In genomic region chr6:99538194-99538941, GRCm38 (mm10) we compare ENCODE assay signal across 21 mouse cellular contexts. TPM values are rescaled to one million over a fixed set of nuclear protein-coding genes. Genes with fewer than 3 reads are reported as not detected.
A peak's percentile ranks its signal among the peaks of the same experiment; 100 is the strongest.
DNase-seq lines count a peak whose midpoint lies in the region; ATAC-seq and TF ChIP-seq lines count a peak whose summit lies in the region.
"Had no signal": no experiment of that assay in that cellular context is flagged by ENCODE, and none has a peak within 500 bp of the region (broad histone marks: within the 10 kb centered on the region; RNA-seq: fewer than 3 reads in every experiment).

No protein-coding gene starts in this region.

- no peaks in the 10 kb centered on the region for H3K9me3 ChIP-seq in embryonic facial prominence, embryonic 14.5 days (ENCODE audit: control insufficient read depth, low read length)
- H3K9me3 ChIP-seq in embryonic facial prominence, embryonic 10.5 days, result no peaks in the 10 kb centered on the region
- no peaks in the 10 kb centered on the region for H3K9me3 ChIP-seq in intestine, embryonic 16.5 days (ENCODE audit: control insufficient read depth, low read length)
- H3K9me3 ChIP-seq in intestine, postnatal 0 days (ENCODE audit: control insufficient read depth), result no peaks in the 10 kb centered on the region
- no peaks in the 10 kb centered on the region for H3K9me3 ChIP-seq in lung, postnatal 0 days (ENCODE audit: low read length)
- no peaks in the 10 kb centered on the region for H3K9me3 ChIP-seq in stomach, embryonic 16.5 days (replicated peaks; ENCODE audit: control insufficient read depth, low read length)
- H3K9me3 ChIP-seq: embryonic facial prominence, embryonic 13.5 days; forebrain, embryonic 13.5 days; heart, embryonic 15.5 days; hindbrain, embryonic 10.5 days had no signal

- H3K4me1 ChIP-seq in embryonic facial prominence, embryonic 14.5 days (ENCODE audit: control insufficient read depth, insufficient read depth, low read length), result 0 out of 2 replicates have a peak, but pooled peaks cover 3% of the 10 kb centered on the region
- peaks cover 22% of the 10 kb centered on the region for H3K4me1 ChIP-seq in embryonic facial prominence, embryonic 10.5 days
- H3K4me1 ChIP-seq in intestine, embryonic 16.5 days (ENCODE audit: control insufficient read depth, insufficient read depth, low read length), result peaks cover 2% of the 10 kb centered on the region; the same call in 1 of the 2 replicates
- H3K4me1 ChIP-seq in intestine, postnatal 0 days (replicated peaks; ENCODE audit: control insufficient read depth, insufficient read depth, low read length), result no peaks in the 10 kb centered on the region
- H3K4me1 ChIP-seq in lung, postnatal 0 days (ENCODE audit: insufficient read depth, low read depth, low read length), result peaks cover 3% of the 10 kb centered on the region; the same call in 1 of the 2 replicates
- peaks cover 6% of the 10 kb centered on the region; the same call in 1 of the 2 replicates for H3K4me1 ChIP-seq in stomach, embryonic 16.5 days (ENCODE audit: control insufficient read depth, insufficient read depth, low read length)
- H3K4me1 ChIP-seq: forebrain, embryonic 13.5 days had no signal

- no peak overlapping the region for H3K9ac ChIP-seq in embryonic facial prominence, embryonic 14.5 days (ENCODE audit: low read depth, low read length)
- H3K9ac ChIP-seq in intestine, embryonic 16.5 days (ENCODE audit: low read depth, low read length), result no peak overlapping the region
- no peak overlapping the region for H3K9ac ChIP-seq in intestine, postnatal 0 days (ENCODE audit: low read depth, low read length)
- H3K9ac ChIP-seq in lung, postnatal 0 days (replicated peaks; ENCODE audit: low read depth), result no peak overlapping the region
- no peak overlapping the region for H3K9ac ChIP-seq in stomach, embryonic 16.5 days (ENCODE audit: low read length)
- H3K9ac ChIP-seq: embryonic facial prominence, embryonic 13.5 days; forebrain, embryonic 13.5 days; forebrain, postnatal 0 days; heart, embryonic 15.5 days; hindbrain, embryonic 14.5 days had no signal

- 68% methylated on average over 17 of the region's 17 CpGs for WGBS in embryonic facial prominence, embryonic 14.5 days
- WGBS in embryonic facial prominence, embryonic 10.5 days, result 88% methylated on average over 17 of the region's 17 CpGs
- 64% methylated on average over 17 of the region's 17 CpGs for WGBS in intestine, embryonic 16.5 days
- 64% methylated on average over 17 of the region's 17 CpGs for WGBS in intestine, postnatal 0 days
- 47% methylated on average over 17 of the region's 17 CpGs for WGBS in lung, postnatal 0 days
- 53% methylated on average over 17 of the region's 17 CpGs for WGBS in stomach, embryonic 16.5 days

- no peaks in the 10 kb centered on the region for H3K36me3 ChIP-seq in embryonic facial prominence, embryonic 14.5 days (ENCODE audit: control insufficient read depth, insufficient read depth, low read length)
- H3K36me3 ChIP-seq in embryonic facial prominence, embryonic 10.5 days (replicated peaks), result no peaks in the 10 kb centered on the region
- no peaks in the 10 kb centered on the region for H3K36me3 ChIP-seq in intestine, embryonic 16.5 days (ENCODE audit: control insufficient read depth, insufficient read depth, low read length)
- H3K36me3 ChIP-seq in intestine, postnatal 0 days (ENCODE audit: control insufficient read depth, insufficient read depth), result no peaks in the 10 kb centered on the region
- no peaks in the 10 kb centered on the region for H3K36me3 ChIP-seq in lung, postnatal 0 days (ENCODE audit: insufficient read depth, low read length)
- no peaks in the 10 kb centered on the region for H3K36me3 ChIP-seq in stomach, embryonic 16.5 days (ENCODE audit: control insufficient read depth, insufficient read depth, low read length)
- H3K36me3 ChIP-seq: embryonic facial prominence, embryonic 13.5 days; heart, embryonic 15.5 days; hindbrain, embryonic 10.5 days had no signal

- no peak overlapping the region for H3K4me3 ChIP-seq in embryonic facial prominence, embryonic 14.5 days (ENCODE audit: low read depth, low read length)
- H3K4me3 ChIP-seq in embryonic facial prominence, embryonic 10.5 days, result no peak overlapping the region
- no peak overlapping the region for H3K4me3 ChIP-seq in intestine, embryonic 16.5 days (ENCODE audit: low read length)
- no peak overlapping the region for H3K4me3 ChIP-seq in intestine, postnatal 0 days (ENCODE audit: low read depth, low read length)
- no peak overlapping the region for H3K4me3 ChIP-seq in lung, postnatal 0 days (ENCODE audit: low read depth, low read length)
- no peak overlapping the region for H3K4me3 ChIP-seq in stomach, embryonic 16.5 days (replicated peaks; ENCODE audit: low read length)
- H3K4me3 ChIP-seq: embryonic facial prominence, embryonic 13.5 days; forebrain, embryonic 13.5 days; heart, embryonic 15.5 days; hindbrain, embryonic 10.5 days had no signal

- peak; percentile 34 for DNase-seq in embryonic facial prominence, embryonic 14.5 days (ENCODE audit: low spot score)
- DNase-seq in embryonic facial prominence, embryonic 10.5 days (ENCODE audit: low spot score), result no peak
- peak; percentile 46 for DNase-seq in lung, postnatal 0 days (ENCODE audit: low spot score)
- DNase-seq in lung, adult 18-20 months, result no peak
- no peak for DNase-seq in cerebellum, postnatal 25 days
- DNase-seq: adrenal gland, postnatal 10 days; cerebellum, adult 11 months; cerebellum, adult 8-10 months; cerebellum, postnatal 14 days; forebrain, postnatal 0 days; gastrocnemius, postnatal 14 days; heart, postnatal 14 days had no signal

- no peak overlapping the region for H3K4me2 ChIP-seq in embryonic facial prominence, embryonic 14.5 days (ENCODE audit: low read depth, low read length)
- H3K4me2 ChIP-seq in intestine, embryonic 16.5 days (ENCODE audit: low read depth, low read length), result no peak overlapping the region
- H3K4me2 ChIP-seq in intestine, postnatal 0 days (replicated peaks; ENCODE audit: low read depth), result no peak overlapping the region
- no peak overlapping the region for H3K4me2 ChIP-seq in lung, postnatal 0 days (replicated peaks; ENCODE audit: low read depth, low read length)
- H3K4me2 ChIP-seq in stomach, embryonic 16.5 days (ENCODE audit: low read depth, low read length), result no peak overlapping the region
- H3K4me2 ChIP-seq: embryonic facial prominence, embryonic 13.5 days; forebrain, embryonic 13.5 days; heart, embryonic 11.5 days; heart, embryonic 15.5 days; hindbrain, embryonic 14.5 days had no signal

- no peak for TF ChIP-seq CTCF in intestine, postnatal 0 days (IDR thresholded peaks at IDR 0.05; ENCODE audit: low read depth)
- peak; percentile 24; the same call in 1 of the 2 replicates for TF ChIP-seq CTCF in lung, postnatal 0 days (IDR thresholded peaks at IDR 0.05)

- TF ChIP-seq EP300 in lung, postnatal 0 days (IDR thresholded peaks at IDR 0.05), result no peak

- H3K27ac ChIP-seq in embryonic facial prominence, embryonic 14.5 days (replicated peaks; ENCODE audit: low read depth, low read length), result no peak overlapping the region
- no peak overlapping the region for H3K27ac ChIP-seq in embryonic facial prominence, embryonic 10.5 days (replicated peaks)
- peak overlapping the region; percentile 39 for H3K27ac ChIP-seq in intestine, embryonic 16.5 days (ENCODE audit: low read length)
- no peak overlapping the region for H3K27ac ChIP-seq in intestine, postnatal 0 days (ENCODE audit: low read depth, low read length)
- no peak overlapping the region for H3K27ac ChIP-seq in lung, postnatal 0 days (ENCODE audit: low read length)
- H3K27ac ChIP-seq in stomach, embryonic 16.5 days (ENCODE audit: low read length), result 0 out of 2 replicates have a peak overlapping the region, but pooled peaks have one; percentile 0
- H3K27ac ChIP-seq: embryonic facial prominence, embryonic 13.5 days; forebrain, embryonic 13.5 days; heart, embryonic 15.5 days; hindbrain, embryonic 10.5 days; hindbrain, embryonic 14.5 days had no signal

- no peak for ATAC-seq in embryonic facial prominence, embryonic 14.5 days (ENCODE audit: low read depth)
- ATAC-seq in intestine, embryonic 16.5 days, result peak; percentile 18; the same call in 1 of the 2 replicates
- no peak for ATAC-seq in intestine, postnatal 0 days
- ATAC-seq in lung, postnatal 0 days, result peak; percentile 52
- peak; percentile 33; the same call in 1 of the 2 replicates for ATAC-seq in stomach, embryonic 16.5 days (ENCODE audit: insufficient read depth, low FRiP score)
- ATAC-seq: forebrain, embryonic 13.5 days; forebrain, postnatal 0 days had no signal

- H3K27me3 ChIP-seq in embryonic facial prominence, embryonic 14.5 days (replicated peaks; ENCODE audit: control insufficient read depth, insufficient read depth, low read length), result no peaks in the 10 kb centered on the region
- no peaks in the 10 kb centered on the region for H3K27me3 ChIP-seq in embryonic facial prominence, embryonic 10.5 days (replicated peaks; ENCODE audit: low read depth, poor library complexity, severe bottlenecking)
- H3K27me3 ChIP-seq in intestine, embryonic 16.5 days (replicated peaks; ENCODE audit: control insufficient read depth, insufficient read depth, low read length), result no peaks in the 10 kb centered on the region
- H3K27me3 ChIP-seq in intestine, postnatal 0 days (replicated peaks; ENCODE audit: control insufficient read depth, insufficient read depth, low read length), result no peaks in the 10 kb centered on the region
- H3K27me3 ChIP-seq in lung, postnatal 0 days (replicated peaks; ENCODE audit: insufficient read depth, low read length), result no peaks in the 10 kb centered on the region
- no peaks in the 10 kb centered on the region for H3K27me3 ChIP-seq in stomach, embryonic 16.5 days (ENCODE audit: control insufficient read depth, insufficient read depth, low read length)
- H3K27me3 ChIP-seq: embryonic facial prominence, embryonic 13.5 days; forebrain, embryonic 13.5 days; heart, embryonic 15.5 days had no signal

RNA-seq across cellular contexts. Expression of gene Foxp1, which starts 15.8 kb away (rescaled TPM):
- polyA plus RNA-seq in embryonic facial prominence, embryonic 14.5 days (2014; fragmentation: Nextera tagmentation; extraction: Ambion mirVana), result 80.1 and 87.9 TPM in 2 replicates
- 88.5 and 107 TPM in 2 replicates for polyA plus RNA-seq in embryonic facial prominence, embryonic 10.5 days (2016; fragmentation: Nextera tagmentation; extraction: Ambion mirVana)
- polyA plus RNA-seq in intestine, embryonic 16.5 days (2015; fragmentation: Nextera tagmentation; extraction: Ambion mirVana), result 74.8 and 74.9 TPM in 2 replicates
- polyA plus RNA-seq in intestine, postnatal 0 days (2015; fragmentation: Nextera tagmentation; extraction: Ambion mirVana), result 45.3 and 57.0 TPM in 2 replicates
- 113 and 121 TPM in 2 replicates for polyA plus RNA-seq in lung, postnatal 0 days (2015; fragmentation: Nextera tagmentation; extraction: Ambion mirVana)
- 108 and 110 TPM in 2 replicates for polyA plus RNA-seq in stomach, embryonic 16.5 days (2015; fragmentation: Nextera tagmentation; extraction: Ambion mirVana)

Comparison
In these comparisons a context has a peak if more than half of its experiments do, and no peak if none do; other contexts are left out.
1. ATAC-seq: peak in intestine, embryonic 16.5 days (single experiment), lung, postnatal 0 days (single experiment) and stomach, embryonic 16.5 days (single experiment); none in embryonic facial prominence, embryonic 14.5 days (single experiment) and intestine, postnatal 0 days (single experiment).
2. DNase-seq: peak in embryonic facial prominence, embryonic 14.5 days (single experiment) and lung, postnatal 0 days (single experiment); none in embryonic facial prominence, embryonic 10.5 days (single experiment), lung, adult 18-20 months (0 of 2) and cerebellum, postnatal 25 days (0 of 2).
3. H3K27ac ChIP-seq: peak in intestine, embryonic 16.5 days (single experiment) and stomach, embryonic 16.5 days (single experiment); none in embryonic facial prominence, embryonic 14.5 days (single experiment), embryonic facial prominence, embryonic 10.5 days (single experiment), intestine, postnatal 0 days (single experiment) and lung, postnatal 0 days (single experiment).